Mouse (Mus musculus) v-Abl transformed pro-B cells (cell line): ENCODE data around the gene Cadm1.

Experiments
- in situ Hi-C, 2 experiments: fragments of 400-800 bp; cut with MboI; formaldehyde crosslinking; loops; one replicate each; pipeline ENCODE4 v1.15.1; 2025; ENCODE audit not compliant: unreplicated experiment in 2 of 2

The Cadm1 gene

DNA sequence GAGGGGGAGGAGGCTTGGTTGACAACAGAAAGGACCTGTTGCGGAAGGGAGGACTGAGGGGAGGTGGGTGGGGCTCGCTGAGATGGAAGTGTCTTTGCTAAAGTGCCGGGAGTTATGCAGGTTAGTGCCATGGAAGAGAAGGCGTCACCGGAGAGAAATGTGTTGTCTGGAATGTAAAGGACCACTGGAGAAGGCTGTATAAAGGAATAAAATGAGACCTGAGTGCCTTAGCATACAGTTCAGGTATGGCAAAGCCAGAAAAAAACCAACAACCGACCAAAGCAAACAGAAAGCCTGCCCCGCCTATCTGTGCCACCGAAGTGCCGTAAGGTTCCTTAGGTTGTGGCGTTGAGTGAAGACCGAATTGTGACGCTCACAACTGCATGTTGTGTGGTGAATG, 18.4 kb downstream of the Cadm1 start:
- in situ Hi-C loops, result no loop called here

GRCm38 (mm10) chr9:47548916-47549315, 18.9 kb downstream of the Cadm1 start:
- in situ Hi-C loops, result no loop called here

- in situ Hi-C loops, result no loop called here
Observed at GRCm38 (mm10) chr9:47552960-47553575, 23.1 kb downstream of the Cadm1 start.

GRCm38 (mm10) chr9:47560726-47561125, 30.8 kb downstream of the Cadm1 start:
- in situ Hi-C loops, result no loop called here

DNA sequence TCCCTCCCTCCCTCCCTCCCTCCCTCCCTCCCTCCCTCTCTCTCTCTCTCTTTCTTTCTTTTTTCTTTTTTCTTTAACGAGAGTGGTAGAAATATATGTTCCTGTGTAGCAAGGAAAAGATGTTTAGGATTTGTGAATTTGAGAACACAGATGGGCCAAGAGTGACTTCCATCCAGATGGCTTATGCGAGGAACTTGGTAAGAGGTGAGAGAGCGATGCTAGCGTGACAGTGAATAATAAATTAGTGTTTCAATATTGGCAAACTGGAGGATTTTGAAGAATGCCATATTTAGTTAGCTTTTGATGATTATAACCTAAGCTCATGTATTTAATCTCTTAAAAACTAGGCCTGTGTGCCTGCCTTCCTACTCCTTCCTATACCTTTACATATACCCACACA, 31.6 kb downstream of the Cadm1 start:
- in situ Hi-C loops, result no loop called here

DNA sequence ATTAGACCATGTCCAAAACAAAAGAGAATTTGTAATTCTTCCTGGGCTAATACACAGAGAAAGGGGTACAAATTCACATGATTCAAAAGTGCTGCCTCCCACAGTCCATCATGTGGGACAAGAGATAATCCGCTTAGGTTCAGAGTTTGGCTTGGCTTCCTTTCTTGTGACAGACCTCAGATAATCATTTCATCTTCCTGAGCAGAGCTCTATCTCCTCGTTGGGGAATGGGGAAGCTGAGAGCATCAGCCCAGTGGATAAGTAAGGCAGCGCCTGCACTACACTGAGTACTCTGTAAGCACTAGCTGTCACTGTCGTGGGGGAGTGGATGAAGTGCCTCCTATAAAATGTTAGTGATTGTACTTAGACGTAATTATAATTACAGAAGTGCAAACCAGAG, 35.1 kb downstream of the Cadm1 start:
- in situ Hi-C loops, result no loop called here

GRCm38 (mm10) chr9:47567873-47568272, 37.9 kb downstream of the Cadm1 start:
- in situ Hi-C loops, result no loop called here

DNA sequence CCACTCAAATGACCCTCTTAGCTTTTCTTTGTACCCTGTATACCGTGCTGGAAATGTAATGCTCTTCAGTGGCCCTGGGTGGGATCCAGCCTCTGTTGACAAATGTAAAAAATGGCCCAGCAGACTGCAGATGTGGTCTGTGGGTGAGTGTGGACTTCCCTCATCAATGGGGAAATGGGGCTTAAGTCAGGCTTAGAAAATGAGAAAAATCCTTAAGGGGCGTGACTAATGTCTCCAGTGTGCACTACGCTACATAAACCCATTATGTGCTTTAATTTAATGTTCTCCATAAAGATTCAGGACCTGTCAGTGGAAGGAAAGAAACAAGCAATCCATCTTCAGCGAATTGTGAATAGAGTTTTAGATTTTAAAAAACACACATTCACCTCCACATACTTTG, 40.2 kb downstream of the Cadm1 start:
- in situ Hi-C loops, result no loop called here

GRCm38 (mm10) chr9:47571461-47571860, 41.5 kb downstream of the Cadm1 start:
- in situ Hi-C loops, result no loop called here

DNA sequence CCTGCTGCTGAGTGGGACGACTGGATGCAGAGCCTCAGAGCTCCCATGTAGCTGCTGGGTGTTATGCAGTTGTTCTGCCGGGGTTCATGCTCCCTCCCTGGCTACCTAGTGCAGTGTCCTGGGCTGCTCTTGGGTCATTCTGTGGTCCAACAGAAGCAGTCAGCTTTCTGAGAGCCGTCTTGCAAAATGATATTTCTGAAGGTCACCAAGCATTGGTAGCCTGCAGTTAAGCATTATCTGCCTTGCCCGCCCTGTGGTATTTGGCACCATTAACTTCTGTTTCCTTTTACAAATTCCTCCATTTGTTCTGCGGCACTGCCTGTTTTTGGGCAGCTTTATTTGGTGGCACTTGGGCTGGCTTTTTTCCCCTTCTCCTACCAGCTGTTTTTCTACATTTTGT, 42.2 kb downstream of the Cadm1 start:
- in situ Hi-C loops, result no loop called here

DNA sequence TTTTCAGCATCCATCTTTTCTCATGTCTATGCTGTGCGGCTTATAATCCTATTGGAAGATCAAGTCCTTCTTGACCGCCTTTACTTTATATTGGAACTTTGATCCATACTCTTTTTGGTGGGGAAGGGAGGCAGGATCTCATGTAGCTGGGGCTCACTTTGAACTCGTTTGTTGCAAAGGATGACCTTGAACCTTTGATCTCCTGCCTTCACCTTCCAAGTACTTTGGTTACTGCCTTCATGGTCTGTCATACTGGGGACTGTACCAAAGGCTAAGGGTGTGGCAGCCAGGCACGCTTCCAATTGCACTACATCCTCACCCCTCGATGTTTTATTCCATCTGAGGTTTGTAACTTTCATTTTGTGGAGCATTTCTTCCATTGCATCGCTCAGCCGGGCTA, 43.5 kb downstream of the Cadm1 start:
- in situ Hi-C loops, result no loop called here

- in situ Hi-C loops, result no loop called here
Observed at GRCm38 (mm10) chr9:47574710-47575414, 44.9 kb downstream of the Cadm1 start.

GRCm38 (mm10) chr9:47575764-47576163, 45.8 kb downstream of the Cadm1 start:
- in situ Hi-C loops, result no loop called here

- in situ Hi-C loops, result no loop called here
Observed at GRCm38 (mm10) chr9:47579464-47579863, 49.5 kb downstream of the Cadm1 start.

DNA sequence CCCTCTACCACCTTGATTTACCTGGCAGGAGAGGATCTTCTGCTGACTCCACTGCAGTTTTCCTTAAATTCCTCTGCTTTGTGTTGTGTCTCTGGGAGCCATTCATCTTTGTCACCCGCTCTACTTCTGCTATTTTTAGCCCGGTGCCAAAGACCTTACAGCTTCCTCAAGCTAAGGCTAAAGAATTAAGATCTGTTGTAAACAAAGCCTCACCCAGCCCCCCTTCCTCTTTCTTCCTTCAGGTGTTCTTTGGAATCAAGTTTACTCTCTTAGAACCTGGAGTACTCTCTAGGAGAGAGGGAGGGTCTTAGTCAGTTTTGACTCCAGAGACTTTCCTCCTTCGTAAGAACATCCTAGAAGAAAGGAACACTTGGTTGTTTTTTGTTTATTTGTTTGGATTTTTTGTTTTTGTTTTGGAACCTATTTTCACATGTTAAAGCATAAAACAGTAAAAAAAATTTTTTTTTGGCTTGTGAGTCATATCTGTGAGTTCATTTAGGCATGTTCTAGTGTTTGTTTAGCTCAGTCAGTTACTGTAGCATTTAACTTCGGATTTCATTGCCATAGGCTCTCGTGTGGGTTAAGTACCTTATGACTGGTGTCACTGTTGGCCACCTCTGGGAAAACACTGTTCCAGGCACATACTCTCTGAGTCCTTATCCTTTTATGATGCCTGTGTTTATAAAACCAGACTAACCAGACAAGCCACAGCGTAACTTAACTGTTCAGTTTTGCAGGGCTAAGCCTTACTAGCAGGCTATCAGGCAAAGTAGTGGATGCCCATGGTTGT, 51.8 kb downstream of the Cadm1 start:
- in situ Hi-C loops, result no loop called here

DNA sequence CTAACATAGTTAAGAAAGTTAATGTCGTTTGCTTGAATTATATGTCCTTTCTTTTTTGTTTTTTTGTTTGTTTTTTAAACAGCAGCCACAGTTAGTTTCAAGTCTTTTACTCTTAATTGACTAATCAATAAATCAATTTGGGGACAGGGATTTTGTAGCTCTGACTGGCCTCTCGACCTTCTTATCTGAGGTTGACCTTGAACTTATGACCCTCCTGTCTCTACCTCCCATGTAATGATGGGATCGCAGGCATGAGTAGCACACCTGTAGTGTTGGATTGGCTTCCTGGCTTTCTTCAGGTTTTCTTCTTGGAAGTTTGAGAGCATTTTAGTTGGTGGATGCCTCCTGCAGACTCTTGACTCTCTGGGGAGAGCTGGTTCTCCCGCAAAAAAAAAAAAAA, 53.3 kb downstream of the Cadm1 start:
- in situ Hi-C loops, result no loop called here

GRCm38 (mm10) chr9:47586176-47586575, 56.2 kb downstream of the Cadm1 start:
- in situ Hi-C loops, result no loop called here

GRCm38 (mm10) chr9:47586839-47587238, 56.9 kb downstream of the Cadm1 start:
- in situ Hi-C loops, result no loop called here

DNA sequence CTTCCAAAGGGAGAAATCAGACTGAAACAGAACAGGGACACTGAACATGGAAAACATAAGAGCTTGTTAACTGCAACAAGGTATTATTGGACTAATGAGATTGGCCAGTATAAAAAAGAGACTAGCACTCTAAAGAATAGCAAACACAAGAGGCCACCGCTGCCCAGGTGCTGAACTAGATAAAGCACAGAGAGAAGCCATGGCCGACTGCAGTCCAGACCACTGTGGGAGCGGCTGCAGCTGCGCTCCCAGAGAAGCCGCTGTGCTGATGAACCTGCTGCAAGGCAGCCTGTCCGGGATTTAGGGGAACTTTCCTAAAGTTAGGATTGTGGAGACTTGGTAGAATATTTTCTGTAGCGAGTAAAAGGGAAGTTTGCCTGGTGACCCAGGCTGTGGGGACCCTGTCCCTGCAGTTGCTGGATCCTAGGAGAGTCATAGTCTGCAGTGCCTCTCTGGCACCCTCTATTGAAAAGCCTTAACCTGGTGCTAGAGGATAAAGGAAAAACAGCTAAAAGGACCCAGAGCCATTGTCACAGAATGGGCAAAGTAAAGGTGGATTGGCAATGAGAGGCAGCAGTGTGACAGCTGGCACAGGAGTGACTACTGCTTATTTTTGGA, 57.7 kb downstream of the Cadm1 start:
- in situ Hi-C loops, result no loop called here

GRCm38 (mm10) chr9:47589832-47590231, 59.9 kb downstream of the Cadm1 start:
- in situ Hi-C loops, result no loop called here

- in situ Hi-C loops, result no loop called here
Observed at GRCm38 (mm10) chr9:47601541-47601940, 71.6 kb downstream of the Cadm1 start.
